Mouse (Mus musculus): ENCODE data around the gene E130218I03Rik. TPM values are rescaled to one million over a fixed set of nuclear protein-coding genes. Genes with fewer than 3 reads are reported as not detected.

Gene E130218I03Rik
- total and polyA plus RNA-seq, 2 experiments from 2014 or later = 0.31 to 0.95 TPM

DNA sequence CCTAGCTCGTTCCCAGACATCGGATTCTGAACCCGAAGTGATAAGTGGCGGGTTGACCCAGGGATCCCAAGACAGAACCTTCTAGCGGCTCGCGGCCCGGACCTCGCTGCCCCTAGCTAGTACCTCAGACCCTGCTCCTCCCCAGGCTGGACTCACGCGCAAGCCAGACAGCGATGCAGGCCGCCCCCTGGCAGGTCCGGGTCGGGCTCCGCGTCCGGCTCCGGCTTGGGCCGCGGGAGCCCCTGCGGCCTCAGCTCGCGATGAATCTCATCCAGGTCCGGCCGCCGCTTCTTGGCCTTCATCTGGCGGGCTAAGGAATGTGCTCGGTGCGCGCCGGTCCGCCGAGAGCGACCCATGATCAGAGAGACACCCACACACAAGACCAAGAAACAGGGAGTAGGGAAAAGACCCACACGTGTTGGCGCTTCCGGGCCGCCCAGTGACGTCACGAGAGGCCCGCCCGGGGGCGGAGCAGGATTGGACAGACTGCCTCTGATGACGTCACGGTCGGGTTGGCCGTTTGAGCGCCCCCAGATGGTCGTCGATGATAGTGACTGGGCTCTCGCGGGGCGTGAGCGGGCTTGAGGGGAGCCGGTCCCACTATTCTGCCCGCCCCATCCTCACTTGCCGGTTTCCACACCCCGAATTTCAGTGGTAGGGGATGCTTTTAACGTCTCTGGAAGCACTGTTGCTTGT lies 1.8 kb downstream of the E130218I03Rik start, which contains the start of gene Zfp593:
Gene Zfp593, minus strand, starts transcription at position 445 of the 696 bp plus-strand sequence.
- peak; percentile 96 for DNase-seq (ENCODE audit: low spot score)
- peak; percentile 83 for TF ChIP-seq CTCF (IDR thresholded peaks at IDR 0.05; ENCODE audit: low read depth)
- Histone ChIP-seq H3K27me3 (ENCODE audit: insufficient read depth, low read length) (no peaks in the 10 kb centered on the region), H3K4me2 (ENCODE audit: low read depth, low read length) (peak within 1 kb of the TSS; percentile 88), H3K9me3 (ENCODE audit: low read length) (no peaks in the 10 kb centered on the region), H3K27ac (peak within 1 kb of the TSS; percentile 54; the same call in 1 of the 2 replicates), H3K36me3 (ENCODE audit: insufficient read depth, low read length) (no peaks in the 10 kb centered on the region), H3K4me3 (ENCODE audit: low read length) (peak within 1 kb of the TSS; percentile 72), H3K4me1 (ENCODE audit: insufficient read depth, low read length) (peaks cover 15% of the 10 kb centered on the region), H3K9ac (replicated peaks; ENCODE audit: low read length) (peak within 1 kb of the TSS; percentile 71)
- peak; percentile 85 for ATAC-seq
- under 1% methylated on average over 60 of the region's 60 CpGs for whole genome bisulfite sequencing

DNA sequence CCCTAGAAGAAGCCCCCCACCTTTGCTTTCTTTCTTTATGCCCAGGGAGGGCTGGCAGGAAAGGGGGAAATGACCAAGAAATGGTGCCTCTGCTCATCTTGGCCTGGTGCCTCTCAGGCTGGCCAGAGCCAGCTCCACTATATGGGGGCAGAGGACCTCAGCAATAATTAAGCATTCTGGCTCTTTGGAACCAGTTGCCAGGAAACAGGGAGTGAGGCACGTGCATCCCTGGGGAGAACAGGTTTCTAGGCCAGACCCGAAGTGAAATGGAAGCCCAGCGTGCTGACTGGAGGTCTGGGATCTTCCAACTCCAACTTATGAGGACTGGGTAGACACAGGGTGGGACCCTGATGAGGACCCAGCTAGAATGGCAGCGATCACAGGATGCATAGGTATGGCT lies 2.8 kb downstream of the E130218I03Rik start:
- Histone ChIP-seq H3K4me3 (ENCODE audit: low read length) (no peak overlapping the region), H3K9ac (replicated peaks; ENCODE audit: low read length) (no peak overlapping the region; the same call in 1 of the 2 replicates), H3K9me3 (ENCODE audit: low read length) (no peaks in the 10 kb centered on the region), H3K4me2 (ENCODE audit: low read depth, low read length) (no peak overlapping the region), H3K4me1 (ENCODE audit: insufficient read depth, low read length) (peaks cover 23% of the 10 kb centered on the region), H3K27me3 (ENCODE audit: insufficient read depth, low read length) (no peaks in the 10 kb centered on the region), H3K36me3 (ENCODE audit: insufficient read depth, low read length) (no peaks in the 10 kb centered on the region), H3K27ac (peak overlapping the region; percentile 54; the same call in 1 of the 2 replicates)
- DNase-seq (ENCODE audit: low spot score) = peak; percentile 74
- ATAC-seq = no peak
- TF ChIP-seq CTCF (IDR thresholded peaks at IDR 0.05; ENCODE audit: low read depth) = no peak
- WGBS = 16% methylated on average over 4 of the region's 4 CpGs

DNA sequence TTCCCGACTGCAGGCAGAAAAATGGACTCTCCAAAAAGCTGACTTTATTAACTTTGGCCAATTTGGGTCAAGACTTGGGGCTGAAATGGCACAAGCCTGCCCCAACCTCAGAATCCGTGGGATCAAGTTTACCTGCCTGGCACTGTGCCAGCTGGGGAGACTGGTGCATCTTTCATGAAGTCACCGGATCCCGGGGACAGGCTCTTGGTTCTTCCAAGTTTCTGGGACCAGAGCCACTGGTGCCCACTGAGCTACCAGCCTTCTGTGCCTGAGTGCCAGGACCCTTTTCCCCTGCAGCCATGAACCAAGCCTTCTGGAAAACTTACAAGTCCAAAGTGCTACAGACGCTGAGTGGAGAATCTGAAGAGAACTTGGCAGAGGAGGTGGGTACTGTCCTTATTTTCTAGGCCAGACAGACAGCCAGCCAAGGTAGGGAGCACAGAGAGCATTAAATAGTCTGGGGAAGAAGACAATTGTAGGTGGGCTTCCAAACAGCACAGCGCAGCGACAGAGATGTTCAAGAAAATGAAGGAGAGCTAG lies 3.3 kb downstream of the E130218I03Rik start, which contains the start of gene Gm30191:
Gene Gm30191, plus strand, starts transcription at position 217 of the 540 bp plus-strand sequence.
- peaks cover under 1% of the 10 kb centered on the region; the same call in 1 of the 2 replicates for H3K27me3 ChIP-seq (ENCODE audit: insufficient read depth, low read length)
- peak; percentile 28 for DNase-seq (ENCODE audit: low spot score)
- no peaks in the 10 kb centered on the region for H3K9me3 ChIP-seq (ENCODE audit: low read length)
- no peaks in the 10 kb centered on the region for H3K36me3 ChIP-seq (ENCODE audit: insufficient read depth, low read length)
- H3K9ac ChIP-seq (replicated peaks; ENCODE audit: low read length) = peak within 1 kb of the TSS; percentile 71; the same call in 1 of the 2 replicates
- ATAC-seq = no peak
- no peak for TF ChIP-seq CTCF (IDR thresholded peaks at IDR 0.05; ENCODE audit: low read depth)
- 43% methylated on average over 7 of the region's 7 CpGs for WGBS
- peak within 1 kb of the TSS; percentile 88 for H3K4me2 ChIP-seq (ENCODE audit: low read depth, low read length)
- H3K4me3 ChIP-seq (ENCODE audit: low read length) = peak within 1 kb of the TSS; percentile 72
- H3K4me1 ChIP-seq (ENCODE audit: insufficient read depth, low read length) = peaks cover 23% of the 10 kb centered on the region
- H3K27ac ChIP-seq = peak within 1 kb of the TSS; percentile 54; the same call in 1 of the 2 replicates

DNA sequence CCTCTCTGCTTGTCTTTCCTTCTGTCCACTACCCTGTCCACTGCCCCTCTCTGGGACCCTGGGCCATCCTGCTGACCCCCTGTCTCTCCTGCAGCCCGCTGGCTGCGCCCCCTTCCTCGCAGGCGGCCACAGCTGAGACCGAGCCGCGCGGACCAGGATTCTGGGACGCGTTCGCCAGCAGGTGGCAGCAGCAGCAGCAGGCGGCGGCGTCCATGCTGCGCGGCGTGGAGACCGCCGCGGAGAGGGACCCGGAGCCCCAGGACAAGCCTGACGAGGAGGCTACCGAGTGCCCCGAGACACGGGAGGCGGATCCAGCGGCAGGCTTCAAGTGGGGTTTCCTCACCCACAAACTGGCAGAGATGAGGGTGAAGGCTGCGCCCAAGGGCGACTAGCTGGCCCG lies 6.2 kb downstream of the E130218I03Rik start:
- ATAC-seq (peak; percentile 21; the same call in 1 of the 2 replicates), DNase-seq (ENCODE audit: low spot score) (peak; percentile 83)
- 1% methylated on average over 29 of the region's 30 CpGs for WGBS
- Histone ChIP-seq H3K27ac (no peak overlapping the region), H3K27me3 (ENCODE audit: insufficient read depth, low read length) (peaks cover 15% of the 10 kb centered on the region), H3K4me1 (ENCODE audit: insufficient read depth, low read length) (peaks cover 19% of the 10 kb centered on the region), H3K9me3 (ENCODE audit: low read length) (no peaks in the 10 kb centered on the region), H3K9ac (replicated peaks; ENCODE audit: low read length) (0 out of 2 replicates have a peak overlapping the region, but pooled peaks have one; percentile 28), H3K4me2 (ENCODE audit: low read depth, low read length) (peak overlapping the region; percentile 68), H3K4me3 (ENCODE audit: low read length) (peak overlapping the region; percentile 52), H3K36me3 (ENCODE audit: insufficient read depth, low read length) (no peaks in the 10 kb centered on the region)
- TF ChIP-seq CTCF (IDR thresholded peaks at IDR 0.05; ENCODE audit: low read depth) = peak; percentile 76

DNA sequence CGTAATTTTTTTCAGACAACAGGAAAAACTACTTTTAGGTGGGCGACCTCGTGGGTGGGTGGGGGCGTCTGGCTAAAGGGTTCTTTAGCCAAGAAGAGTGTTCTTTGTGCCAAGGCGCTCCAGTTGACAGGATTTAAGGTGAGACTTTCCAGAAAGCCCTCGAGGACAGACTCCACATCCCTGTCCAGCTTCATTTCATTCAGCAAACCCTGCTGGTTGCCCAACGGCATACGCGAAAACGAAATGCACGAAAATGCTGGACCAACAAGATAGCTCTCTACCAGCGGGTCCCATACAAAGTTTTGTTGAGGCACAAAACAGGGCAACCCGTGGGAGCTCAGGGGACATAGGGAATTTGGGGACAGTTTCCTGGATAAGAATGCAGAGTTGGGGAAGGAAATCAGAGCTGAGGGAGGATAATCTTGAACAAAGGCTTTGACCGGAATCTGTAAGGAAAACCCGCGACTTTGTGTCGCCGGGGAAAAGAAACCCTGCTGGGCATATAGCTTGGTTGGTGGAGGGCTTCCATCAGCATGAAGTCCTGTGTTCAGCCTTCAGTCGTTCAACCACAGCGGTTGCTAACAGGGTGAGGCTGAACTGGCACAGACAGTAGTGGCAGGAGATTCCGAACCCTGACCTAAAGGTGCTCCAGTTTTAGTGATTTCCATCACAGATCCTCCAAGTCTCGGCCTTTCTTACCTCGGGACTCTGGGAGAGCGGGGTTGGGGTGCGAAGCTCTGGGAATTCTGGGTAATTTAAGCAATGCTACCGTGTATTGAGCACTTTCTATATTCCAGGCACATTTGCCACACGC lies 6.9 kb downstream of the E130218I03Rik start:
- Histone ChIP-seq H3K9me3 (ENCODE audit: low read length) (no peaks in the 10 kb centered on the region), H3K36me3 (ENCODE audit: insufficient read depth, low read length) (no peaks in the 10 kb centered on the region), H3K4me2 (ENCODE audit: low read depth, low read length) (peak overlapping the region; percentile 68), H3K27ac (no peak overlapping the region), H3K27me3 (ENCODE audit: insufficient read depth, low read length) (peaks cover 15% of the 10 kb centered on the region), H3K4me3 (ENCODE audit: low read length) (peak overlapping the region; percentile 52), H3K9ac (replicated peaks; ENCODE audit: low read length) (peak overlapping the region; percentile 64; the same call in 1 of the 2 replicates), H3K4me1 (ENCODE audit: insufficient read depth, low read length) (peaks cover 17% of the 10 kb centered on the region)
- WGBS = 5% methylated on average over 27 of the region's 27 CpGs
- DNase-seq (ENCODE audit: low spot score) (no peak), ATAC-seq (no peak)
- no peak for TF ChIP-seq CTCF (IDR thresholded peaks at IDR 0.05; ENCODE audit: low read depth)

DNA sequence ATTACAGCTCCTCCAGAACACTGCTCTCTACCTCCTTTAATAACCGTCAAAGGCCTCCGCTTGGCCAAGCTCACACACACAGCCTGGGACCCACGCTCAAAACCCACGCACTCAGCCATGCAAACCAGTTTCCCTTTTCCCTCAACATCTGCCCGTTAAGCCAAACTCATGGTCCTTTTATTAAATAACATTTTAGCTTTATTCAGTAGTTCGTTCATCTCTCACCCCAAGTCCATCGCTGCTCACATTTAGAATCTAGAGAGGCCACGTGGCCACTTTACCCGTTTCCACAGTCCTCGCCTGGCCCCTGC lies 7.4 kb downstream of the E130218I03Rik start:
- DNase-seq (ENCODE audit: low spot score) (no peak), ATAC-seq (no peak)
- H3K9ac ChIP-seq (replicated peaks; ENCODE audit: low read length) = peak overlapping the region; percentile 64
- peak overlapping the region; percentile 52 for H3K4me3 ChIP-seq (ENCODE audit: low read length)
- peak overlapping the region; percentile 68 for H3K4me2 ChIP-seq (ENCODE audit: low read depth, low read length)
- no peak for TF ChIP-seq CTCF (IDR thresholded peaks at IDR 0.05; ENCODE audit: low read depth)
- H3K27me3 ChIP-seq (ENCODE audit: insufficient read depth, low read length) = peaks cover 15% of the 10 kb centered on the region
- H3K9me3 ChIP-seq (ENCODE audit: low read length) = no peaks in the 10 kb centered on the region
- H3K27ac ChIP-seq = peak overlapping the region; percentile 61; the same call in 1 of the 2 replicates
- H3K36me3 ChIP-seq (ENCODE audit: insufficient read depth, low read length) = no peaks in the 10 kb centered on the region
- peaks cover 17% of the 10 kb centered on the region for H3K4me1 ChIP-seq (ENCODE audit: insufficient read depth, low read length)
- WGBS = 8% methylated on average over 10 of the region's 10 CpGs
